Mouse (Mus musculus) MEL (cell line): ENCODE results near the gene Ccl7. TPM values are rescaled to one million over a fixed set of nuclear protein-coding genes. Genes with fewer than 3 reads are reported as not detected.

Experiments used
- DNase-seq: peaks from one replicate; pipeline ENCODE4 v3.0.0; 2011; ENCODE audit warnings: low read depth, low spot score
- H3K27ac ChIP-seq: 2 replicates; pipeline ENCODE4 v1.5.1; 2012; ENCODE audit warnings: low read depth, mild to moderate bottlenecking, control low read depth, low read length, moderate library complexity; ENCODE audit not compliant: control insufficient read depth
- H3K27me3 ChIP-seq, 2 experiments: fragments of 150-350 bp in 1 of 2; sonication (generic) in 1 of 2; 2 replicates each; pipeline ENCODE4 v1.6.1; 2012; ENCODE audit warnings: low read length in 2 of 2, mild to moderate bottlenecking in 2 of 2, improper control_type of control experiment in 1 of 2, moderate library complexity in 1 of 2; ENCODE audit not compliant: insufficient read depth in 2 of 2, control insufficient read depth in 1 of 2
- H3K36me3 ChIP-seq, 2 experiments: 2 replicates each; pipeline ENCODE4 v1.6.1; 2012 to 2014; ENCODE audit warnings: low read length in 2 of 2, improper control_type of control experiment in 1 of 2, inconsistent platforms in 1 of 2, mild to moderate bottlenecking in 1 of 2; ENCODE audit not compliant: insufficient read depth in 2 of 2, control insufficient read depth in 1 of 2
- H3K4me1 ChIP-seq, 2 experiments: fragments of 150-350 bp in 1 of 2; sonication (generic) in 1 of 2; 2 replicates each; pipeline ENCODE4 v1.6.1; 2012; ENCODE audit warnings: low read length in 2 of 2, improper control_type of control experiment in 1 of 2, mild to moderate bottlenecking in 1 of 2; ENCODE audit not compliant: insufficient read depth in 2 of 2, control insufficient read depth in 1 of 2
- H3K4me3 ChIP-seq, 2 experiments: fragments of 150-350 bp in 1 of 2; sonication (generic) in 1 of 2; 2 replicates each; pipeline ENCODE4 v1.5.1; 2012; ENCODE audit warnings: low read depth in 2 of 2, low read length in 2 of 2, mild to moderate bottlenecking in 2 of 2, moderate library complexity in 2 of 2, control low read depth in 1 of 2, improper control_type of control experiment in 1 of 2; ENCODE audit not compliant: control insufficient read depth in 1 of 2, insufficient read depth in 1 of 2
- H3K79me2 ChIP-seq: 2 replicates; pipeline ENCODE4 v1.6.1; 2012; ENCODE audit warnings: mild to moderate bottlenecking, low read length, moderate library complexity; ENCODE audit not compliant: control insufficient read depth, poor library complexity, insufficient read depth
- H3K9ac ChIP-seq: 2 replicates; pipeline ENCODE4 v1.6.1; 2012; ENCODE audit warnings: low read depth, mild to moderate bottlenecking, control low read depth, low read length, moderate library complexity; ENCODE audit not compliant: control insufficient read depth, poor library complexity, severe bottlenecking
- H3K9me3 ChIP-seq: fragments of 150-350 bp; sonication (generic); replicated peaks from 2 replicates; pipeline ENCODE4 v1.6.1; 2012; ENCODE audit warnings: mild to moderate bottlenecking, low read length, improper control_type of control experiment, moderate library complexity; ENCODE audit not compliant: insufficient read depth
- BHLHE40 ChIP-seq: IDR thresholded peaks from 2 replicates; pipeline ENCODE4 v1.6.1; 2012; ENCODE audit warnings: low read depth, mild to moderate bottlenecking, inconsistent platforms, low read length, improper control_type of control experiment, borderline replicate concordance
- CHD1 ChIP-seq: IDR thresholded peaks from 2 replicates; pipeline ENCODE4 v1.6.1; 2012; ENCODE audit warnings: low read depth, mild to moderate bottlenecking, inconsistent platforms, low read length, improper control_type of control experiment
- CHD2 ChIP-seq: IDR thresholded peaks from 2 replicates; pipeline ENCODE4 v1.6.1; 2011; ENCODE audit warnings: low read length, improper control_type of control experiment
- E2F4 ChIP-seq: IDR thresholded peaks from 2 replicates; pipeline ENCODE4 v1.6.1; 2011; ENCODE audit warnings: low read depth, low read length, improper control_type of control experiment, borderline replicate concordance
- GATA1 ChIP-seq: IDR thresholded peaks from 2 replicates; pipeline ENCODE4 v1.6.1; 2011; ENCODE audit warnings: low read depth, low read length, improper control_type of control experiment
- JUND ChIP-seq: IDR thresholded peaks from 2 replicates; pipeline ENCODE4 v1.6.1; 2011; ENCODE audit warnings: low read depth, mild to moderate bottlenecking, improper control_type of control experiment, low read length
- MAX ChIP-seq: IDR thresholded peaks from 2 replicates; pipeline ENCODE4 v1.6.1; 2011; ENCODE audit warnings: low read length, improper control_type of control experiment
- MEF2A ChIP-seq: IDR thresholded peaks from 2 replicates; pipeline ENCODE4 v1.6.1; 2014; ENCODE audit warnings: low read depth, mild to moderate bottlenecking, inconsistent platforms, low read length, improper control_type of control experiment; ENCODE audit not compliant: poor library complexity, insufficient replicate concordance, severe bottlenecking; ENCODE audit errors: extremely low read depth
- MXI1 ChIP-seq: IDR thresholded peaks from 2 replicates; pipeline ENCODE4 v1.6.1; 2011; ENCODE audit warnings: mild to moderate bottlenecking, low read depth, low read length, improper control_type of control experiment
- MYC ChIP-seq: IDR thresholded peaks from 2 replicates; pipeline ENCODE4 v1.6.1; 2011; ENCODE audit warnings: low read depth, mild to moderate bottlenecking, low read length, improper control_type of control experiment, moderate library complexity
- NRF1 ChIP-seq: IDR thresholded peaks from 2 replicates; pipeline ENCODE4 v1.6.1; 2014; ENCODE audit warnings: low read depth, mild to moderate bottlenecking, inconsistent platforms, low read length, improper control_type of control experiment, moderate library complexity; ENCODE audit not compliant: poor library complexity, insufficient read depth, severe bottlenecking
- POLR2AphosphoS2 ChIP-seq: IDR thresholded peaks from 2 replicates; pipeline ENCODE4 v1.6.1; 2011; ENCODE audit warnings: low read length, improper control_type of control experiment
- POLR2AphosphoS5 ChIP-seq: IDR thresholded peaks from 2 replicates; pipeline ENCODE4 v1.6.1; 2012; ENCODE audit warnings: low read depth, borderline replicate concordance, mild to moderate bottlenecking, inconsistent platforms, low read length, moderate library complexity, mixed read lengths
- RAD21 ChIP-seq: IDR thresholded peaks from 2 replicates; pipeline ENCODE4 v1.6.1; 2011; ENCODE audit warnings: mild to moderate bottlenecking, low read depth, low read length, improper control_type of control experiment
- SIN3A ChIP-seq: IDR thresholded peaks from 2 replicates; pipeline ENCODE4 v1.6.1; 2012; ENCODE audit warnings: low read length, improper control_type of control experiment, inconsistent platforms
- USF2 ChIP-seq, 2 experiments: IDR thresholded peaks; 2 replicates each; pipeline ENCODE4 v1.6.1; 2011 to 2012; ENCODE audit warnings: improper control_type of control experiment in 2 of 2, low read length in 2 of 2, borderline replicate concordance in 1 of 2, inconsistent platforms in 1 of 2, low read depth in 1 of 2, mild to moderate bottlenecking in 1 of 2; ENCODE audit not compliant: insufficient read depth in 1 of 2
- ZC3H11A ChIP-seq: IDR thresholded peaks from 2 replicates; pipeline ENCODE4 v1.6.1; 2012; ENCODE audit warnings: low read depth, mild to moderate bottlenecking, inconsistent platforms, low read length, improper control_type of control experiment
- ZKSCAN1 ChIP-seq: IDR thresholded peaks from 2 replicates; pipeline ENCODE4 v1.6.1; 2012; ENCODE audit warnings: low read depth, mild to moderate bottlenecking, inconsistent platforms, low read length, improper control_type of control experiment, moderate library complexity
- ZMIZ1 ChIP-seq: IDR thresholded peaks from 2 replicates; pipeline ENCODE4 v1.6.1; 2012; ENCODE audit warnings: low read depth, mild to moderate bottlenecking, inconsistent platforms, low read length, improper control_type of control experiment, moderate library complexity
- ZNF384 ChIP-seq: IDR thresholded peaks from 2 replicates; pipeline ENCODE4 v1.6.1; 2012; ENCODE audit warnings: low read depth, mild to moderate bottlenecking, inconsistent platforms, low read length, improper control_type of control experiment
- polyA plus RNA-seq, 2 experiments: library from polyadenylated mRNA; stranded (reverse) in 1 of 2; unstranded in 1 of 2; fragments of >175 nt in 1 of 2; fragments of >200 nt in 1 of 2; gene quantifications; 2 replicates each; pipeline versions ENCODE4 v1.2.1 to v1.2.4; 2012; ENCODE audit warnings: low replicate concordance in 2 of 2, low read depth in 1 of 2; ENCODE audit not compliant: insufficient read length in 2 of 2, insufficient read depth in 1 of 2, missing spikeins in 1 of 2
- total RNA-seq: library from RNA; depleted of rRNA; stranded (reverse); fragments of 300-350 nt; gene quantifications from 2 replicates; pipeline ENCODE4 v1.2.3, GENCODE M21; 2012

Ccl7 gene
- total and polyA plus RNA-seq, 3 experiments: not detected

DNA sequence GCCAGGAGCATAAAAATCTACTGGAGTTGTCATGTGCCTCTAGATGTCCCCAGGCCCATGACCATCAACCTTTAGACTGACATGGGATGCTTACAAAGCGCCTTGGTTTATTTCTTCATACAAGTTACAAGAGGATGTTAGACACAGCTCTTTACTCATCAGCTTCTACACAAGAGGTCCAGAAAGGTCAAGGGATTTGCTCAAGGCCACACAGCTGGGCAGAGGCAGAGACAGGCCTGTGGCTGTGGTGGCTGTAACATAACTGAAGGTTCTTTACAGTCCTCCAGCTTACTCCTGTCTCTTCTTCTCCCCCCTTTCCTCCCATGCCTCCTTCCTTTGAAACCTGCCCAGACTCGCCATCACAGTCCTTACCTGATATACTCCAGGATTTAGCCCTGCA lies 15.3 kb upstream of the Ccl7 start:
- no peaks in the 10 kb centered on the region for H3K4me1 ChIP-seq
- no peaks in the 10 kb centered on the region for H3K9me3 ChIP-seq
- no peak for DNase-seq
- H3K4me3 ChIP-seq: no peak overlapping the region
- H3K36me3 ChIP-seq: no peaks in the 10 kb centered on the region
- H3K9ac ChIP-seq: no peak overlapping the region
- no peak for TF ChIP-seq CHD2
- no peak for TF ChIP-seq MAX
- no peak for TF ChIP-seq MEF2A
- TF ChIP-seq BHLHE40: no peak
- no peak for TF ChIP-seq ZNF384
- no peak for TF ChIP-seq E2F4
- no peak for TF ChIP-seq SIN3A
- no peak for TF ChIP-seq NRF1
- no peak for TF ChIP-seq RAD21
- TF ChIP-seq USF2 (IDR thresholded peaks at IDR 0.05; ENCODE audit: borderline replicate concordance in 1 of 2, insufficient read depth in 1 of 2, low read depth in 1 of 2, low read length in 2 of 2): no peak
- no peak for TF ChIP-seq ZKSCAN1
- no peak for TF ChIP-seq MXI1
- TF ChIP-seq ZC3H11A: no peak
- no peak for TF ChIP-seq POLR2AphosphoS5
- no peak for TF ChIP-seq MYC
- no peak for TF ChIP-seq ZMIZ1
- H3K27ac ChIP-seq: no peak overlapping the region
- H3K79me2 ChIP-seq: no peaks in the 10 kb centered on the region
- H3K27me3 ChIP-seq: no peaks in the 10 kb centered on the region

DNA sequence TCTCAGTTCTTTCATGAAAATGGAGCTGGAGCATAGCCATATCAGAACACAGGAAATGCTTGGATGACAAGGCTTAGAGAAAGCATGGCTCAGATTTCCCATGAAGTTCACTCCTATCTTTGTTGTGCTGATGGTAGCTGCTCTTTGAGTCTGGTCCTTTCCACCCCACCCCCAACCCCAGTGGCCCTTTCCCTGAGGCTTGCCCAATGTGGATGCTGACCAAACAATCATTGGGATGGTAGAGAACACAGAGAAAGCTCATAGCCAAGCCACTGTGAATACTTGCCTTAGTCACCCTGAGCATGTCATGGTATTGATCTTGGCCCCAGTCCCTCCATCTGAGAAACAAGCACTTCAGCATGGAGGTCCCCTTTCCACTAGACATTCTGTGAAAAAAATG lies 13.4 kb upstream of the Ccl7 start:
- TF ChIP-seq POLR2AphosphoS2 (no peak), CHD1 (no peak), MAX (no peak), JUND (no peak), GATA1 (no peak), CHD2 (no peak)
- Histone ChIP-seq H3K27ac (no peak overlapping the region), H3K9ac (no peak overlapping the region), H3K4me1 (no peaks in the 10 kb centered on the region), H3K27me3 (no peaks in the 10 kb centered on the region), H3K79me2 (no peaks in the 10 kb centered on the region), H3K36me3 (no peaks in the 10 kb centered on the region), H3K9me3 (no peaks in the 10 kb centered on the region), H3K4me3 (no peak overlapping the region)
- no peak for DNase-seq
